Mouse (Mus musculus) olfactory bulb, adult 2 months (tissue): ENCODE data around the gene Cacna1i. TPM values are rescaled to one million over a fixed set of nuclear protein-coding genes. Genes with fewer than 3 reads are reported as not detected.

Experiments used
- H3K27ac ChIP-seq: fragments of 200-500 bp; 2 replicates; pipeline ENCODE4 v1.5.1; 2012; ENCODE audit warnings: low read depth, low read length; ENCODE audit not compliant: insufficient read depth
- H3K4me1 ChIP-seq: fragments of 200-500 bp; 2 replicates; pipeline ENCODE4 v1.6.1; 2012; ENCODE audit warnings: low read length; ENCODE audit not compliant: control insufficient read depth, insufficient read depth
- H3K4me3 ChIP-seq: fragments of 200-500 bp; 2 replicates; pipeline ENCODE4 v1.5.1; 2012; ENCODE audit warnings: mild to moderate bottlenecking, low read depth, low read length, moderate library complexity; ENCODE audit not compliant: insufficient read depth
- CTCF ChIP-seq: fragments of 200-500 bp; IDR thresholded peaks from 2 replicates; pipeline ENCODE4 v1.5.1; 2012; ENCODE audit warnings: low read depth, mild to moderate bottlenecking, low read length, moderate library complexity; ENCODE audit not compliant: insufficient read depth
- POLR2A ChIP-seq: fragments of 200-500 bp; IDR thresholded peaks from 2 replicates; pipeline ENCODE4 v1.6.1; 2012; ENCODE audit warnings: mild to moderate bottlenecking, low read depth, low read length, moderate library complexity; ENCODE audit not compliant: insufficient read depth
- WGBS: fragments of 180-500 bp; shearing (Covaris S2); methylation state at CpG from one replicate; pipeline ENCODE4 v1.1.7; 2018; 5-methylcytosine and 5-hydroxymethylcytosine counted together
- polyA plus RNA-seq: library from polyadenylated mRNA; stranded (reverse); fragments of >200 nt; gene quantifications from 2 replicates; pipeline ENCODE4 v1.2.4, GENCODE M21; 2012; ENCODE audit warnings: low replicate concordance; ENCODE audit not compliant: missing spikeins, insufficient read depth, insufficient read length

Gene Cacna1i
- polyA plus RNA-seq, 1 experiment, result not detected

- 37% methylated on average over 8 of the region's 8 CpGs for WGBS
- H3K4me1 ChIP-seq, result peaks cover 65% of the 10 kb centered on the region
- TF ChIP-seq CTCF, result no peak
- TF ChIP-seq POLR2A, result no peak
- H3K4me3 ChIP-seq, result no peak overlapping the region
- H3K27ac ChIP-seq, result no peak overlapping the region
Measured at GRCm38 (mm10) chr15:80362509-80363172, 75.6 kb downstream of the Cacna1i start.

DNA sequence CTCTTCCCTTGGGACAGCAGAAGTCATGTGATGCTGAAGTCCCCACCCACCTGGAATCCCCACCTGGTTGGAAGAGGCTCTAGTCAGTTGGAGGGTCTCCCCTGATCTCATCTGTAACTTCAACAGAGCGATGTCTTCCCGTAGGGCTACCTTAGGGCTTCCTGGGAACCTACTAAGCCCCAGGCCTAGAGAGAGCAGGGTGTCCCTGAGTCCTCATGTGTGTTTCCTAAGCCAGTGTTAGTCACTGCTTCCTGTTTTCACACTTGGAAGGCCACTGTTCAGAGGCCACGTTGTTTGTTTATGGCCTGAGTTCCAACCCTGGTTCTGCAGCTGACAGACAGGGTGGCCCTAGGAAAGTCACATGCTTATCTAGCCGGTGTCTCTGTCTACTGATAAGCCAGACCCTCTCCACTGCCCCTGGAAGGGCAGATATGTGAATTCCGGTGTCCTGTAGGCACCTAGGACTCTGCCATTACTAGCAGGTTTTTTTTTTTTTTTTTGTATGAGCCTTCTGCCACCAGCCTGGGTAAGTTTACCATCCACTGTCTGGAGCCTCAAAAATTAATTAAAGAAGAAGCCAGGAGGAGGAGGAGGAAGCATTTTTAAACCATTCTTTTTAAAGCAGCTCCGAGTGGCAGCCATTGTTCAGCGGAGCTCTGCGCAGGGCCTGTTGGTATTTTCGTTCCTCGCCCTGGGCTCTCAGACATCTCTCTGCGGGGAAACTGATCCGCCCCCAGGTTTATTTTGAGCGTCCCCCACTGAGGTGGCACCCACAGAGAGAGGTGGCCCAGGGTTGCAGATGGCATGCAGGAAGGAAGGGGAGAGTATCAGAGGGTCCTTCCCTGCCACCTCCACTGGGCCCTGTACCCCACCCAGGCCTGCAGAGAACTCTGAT, 77.0 kb downstream of the Cacna1i start:
- 40% methylated on average over 13 of the region's 13 CpGs for WGBS
- H3K27ac ChIP-seq, result peak overlapping the region; percentile 33
- H3K4me3 ChIP-seq, result no peak overlapping the region
- TF ChIP-seq CTCF, result no peak
- TF ChIP-seq POLR2A, result no peak
- H3K4me1 ChIP-seq, result peaks cover 62% of the 10 kb centered on the region

DNA sequence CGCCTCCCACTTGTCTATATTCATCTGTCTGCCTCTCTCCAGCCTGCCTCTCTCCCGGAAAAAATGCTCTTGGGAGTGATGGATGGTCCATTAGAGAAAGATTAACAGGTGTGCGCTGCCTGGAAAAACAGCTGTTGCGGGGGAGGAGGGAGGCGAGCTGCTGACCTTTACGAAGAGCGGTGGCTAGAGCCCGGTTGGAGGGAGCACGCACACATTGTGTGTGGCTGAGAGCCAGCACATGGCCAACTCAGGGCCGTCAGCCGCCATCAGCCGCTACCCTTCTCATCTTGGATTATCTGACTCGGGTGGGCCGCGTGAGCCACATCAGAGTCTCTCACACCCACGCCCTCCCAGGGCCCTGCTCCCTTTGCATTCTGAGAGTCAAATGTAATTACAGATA, 79.9 kb downstream of the Cacna1i start:
- TF ChIP-seq POLR2A, result no peak
- no peak for TF ChIP-seq CTCF
- H3K4me1 ChIP-seq, result peaks cover 62% of the 10 kb centered on the region

DNA sequence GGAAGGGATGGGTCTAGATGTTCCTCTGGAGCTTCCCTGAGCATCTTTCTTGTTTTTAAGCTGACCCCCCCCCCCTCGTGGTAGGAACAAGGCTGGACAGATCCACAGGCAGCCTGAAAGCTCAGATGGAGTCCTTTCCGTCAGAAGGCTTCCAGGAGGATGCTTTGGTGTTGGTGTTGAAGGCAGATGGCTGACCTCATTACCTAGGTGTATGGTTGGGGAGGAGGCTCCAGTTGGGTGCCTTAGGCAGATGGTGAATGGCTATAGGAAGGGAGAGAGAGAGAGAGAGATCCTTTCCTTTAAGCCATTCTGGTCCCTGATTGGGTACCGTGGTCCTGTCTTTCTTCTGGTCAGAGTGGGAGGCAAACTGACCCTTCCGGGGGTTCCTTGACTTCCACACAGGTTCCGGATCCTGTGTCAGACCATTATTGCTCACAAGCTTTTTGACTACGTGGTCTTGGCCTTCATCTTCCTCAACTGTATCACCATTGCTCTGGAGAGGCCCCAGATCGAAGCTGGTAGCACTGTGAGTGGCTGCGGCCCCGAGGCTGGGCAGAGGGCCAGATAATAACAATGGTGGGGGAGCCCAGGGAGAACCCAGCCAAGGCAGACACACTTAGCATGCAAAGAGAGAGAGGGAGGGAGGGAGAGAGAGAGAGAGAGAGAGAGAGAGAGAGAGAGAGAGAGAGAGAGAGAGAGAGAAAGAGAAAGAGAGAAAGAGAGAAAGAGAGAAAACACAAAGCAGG, 86.4 kb downstream of the Cacna1i start:
- Histone ChIP-seq H3K27ac (no peak overlapping the region), H3K4me1 (peaks cover 13% of the 10 kb centered on the region; the same call in 1 of the 2 replicates), H3K4me3 (no peak overlapping the region)
- 47% methylated on average over 9 of the region's 9 CpGs for WGBS
- TF ChIP-seq POLR2A (no peak), CTCF (no peak)

More for the DNA sequence above, 79.9 kb downstream of the Cacna1i start:
- WGBS, result 35% methylated on average over 16 of the region's 16 CpGs
- H3K27ac ChIP-seq, result no peak overlapping the region
- H3K4me3 ChIP-seq, result no peak overlapping the region

- Histone ChIP-seq H3K4me3 (no peak overlapping the region), H3K4me1 (peaks cover 5% of the 10 kb centered on the region; the same call in 1 of the 2 replicates), H3K27ac (no peak overlapping the region)
- WGBS, result 80% methylated on average over 5 of the region's 5 CpGs
- TF ChIP-seq CTCF (no peak), POLR2A (no peak)
Measured at GRCm38 (mm10) chr15:80374854-80375253, 87.8 kb downstream of the Cacna1i start.

GRCm38 (mm10) chr15:80387185-80387584, 100.1 kb downstream of the Cacna1i start:
- H3K4me3 ChIP-seq, result no peak overlapping the region
- WGBS, result 81% methylated on average over 2 of the region's 2 CpGs
- no peak overlapping the region for H3K27ac ChIP-seq
- H3K4me1 ChIP-seq, result peaks cover 9% of the 10 kb centered on the region
- TF ChIP-seq POLR2A (no peak), CTCF (no peak)

- WGBS, result 84% methylated on average over 14 of the region's 14 CpGs
- H3K4me3 ChIP-seq, result no peak overlapping the region
- H3K27ac ChIP-seq, result no peak overlapping the region
- H3K4me1 ChIP-seq, result peaks cover 7% of the 10 kb centered on the region
- TF ChIP-seq CTCF (no peak), POLR2A (no peak)
Measured at GRCm38 (mm10) chr15:80391791-80392190, 104.8 kb downstream of the Cacna1i start.

- Histone ChIP-seq H3K27ac (no peak overlapping the region), H3K4me3 (no peak overlapping the region), H3K4me1 (peaks cover 6% of the 10 kb centered on the region; the same call in 1 of the 2 replicates)
- no peak for TF ChIP-seq CTCF
- TF ChIP-seq POLR2A, result no peak
- WGBS, result 77% methylated on average over 22 of the region's 22 CpGs
Measured at GRCm38 (mm10) chr15:80395035-80395434, 108.0 kb downstream of the Cacna1i start.

DNA sequence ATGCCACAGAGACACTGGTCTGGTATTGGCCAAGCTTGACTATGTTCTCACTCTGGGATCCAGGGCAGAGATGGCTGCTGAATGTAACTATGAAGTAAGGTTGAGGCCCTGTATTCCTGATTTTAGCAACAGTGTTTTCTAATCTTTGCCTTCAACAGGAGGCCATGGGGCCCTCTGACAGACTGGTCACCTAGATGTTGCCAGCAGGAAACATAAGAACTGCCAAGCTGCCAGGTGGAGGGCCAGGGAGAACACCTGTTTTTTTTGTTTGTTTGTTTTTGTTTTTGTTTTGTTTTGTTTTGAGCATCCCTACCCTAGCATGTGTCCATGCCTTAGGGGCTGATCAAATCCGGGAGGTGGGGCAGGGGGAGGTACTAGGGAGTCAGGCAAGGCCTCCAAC, 112.4 kb downstream of the Cacna1i start:
- WGBS, result 79% methylated on average over 1 of the region's 1 CpGs
- TF ChIP-seq CTCF (no peak), POLR2A (no peak)
- Histone ChIP-seq H3K4me1 (peaks cover 11% of the 10 kb centered on the region), H3K27ac (no peak overlapping the region), H3K4me3 (no peak overlapping the region)
